Mouse (Mus musculus) E14TG2a.4 (cell line): Measurements from ENCODE around the gene Entpd2.

Experiments
- CTCF ChIP-seq: conservative IDR thresholded peaks from 2 replicates; pipeline ENCODE4 v1.5.1; 2014; ENCODE audit warnings: low read length
- NANOG ChIP-seq: IDR thresholded peaks from 2 replicates; pipeline ENCODE4 v1.6.1; 2014; ENCODE audit warnings: borderline replicate concordance, low read length, mixed read lengths

GRCm38 (mm10) chr2:25359848-25360247 lies 35.8 kb upstream of the Entpd2 start:
- TF ChIP-seq CTCF (no peak), NANOG (no peak)
